Mouse (Mus musculus) embryonic facial prominence, embryonic 15.5 days (tissue): ENCODE data around the gene Egln1. TPM values are rescaled to one million over a fixed set of nuclear protein-coding genes. Genes with fewer than 3 reads are reported as not detected.

ENCODE experiments used
- ATAC-seq: fragments of 200-750 bp; cut with Nextera tagmentation; 2 replicates; pipeline ENCODE4 v1.8.0; 2017; ENCODE audit warnings: low read depth, moderate TSS enrichment; ENCODE audit not compliant: insufficient number of reproducible peaks, low FRiP score, low TSS enrichment
- H3K27ac ChIP-seq: fragments of 300-500 bp; sonication (generic); replicated peaks from 2 replicates; pipeline ENCODE4 v1.5.1; 2015; ENCODE audit warnings: mild to moderate bottlenecking, inconsistent platforms
- H3K27me3 ChIP-seq: fragments of 300-500 bp; sonication (generic); 2 replicates; pipeline ENCODE4 v1.6.1; 2015; ENCODE audit warnings: inconsistent platforms
- H3K36me3 ChIP-seq: fragments of 300-500 bp; sonication (generic); 2 replicates; pipeline ENCODE4 v1.6.1; 2015; ENCODE audit warnings: mild to moderate bottlenecking, inconsistent platforms
- H3K4me1 ChIP-seq: fragments of 300-500 bp; sonication (generic); 2 replicates; pipeline ENCODE4 v1.6.1; 2015; ENCODE audit warnings: inconsistent platforms
- H3K4me2 ChIP-seq: fragments of 300-500 bp; sonication (generic); replicated peaks from 2 replicates; pipeline ENCODE4 v1.6.1; 2015; ENCODE audit warnings: mild to moderate bottlenecking, inconsistent platforms
- H3K4me3 ChIP-seq: fragments of 300-500 bp; sonication (generic); replicated peaks from 2 replicates; pipeline ENCODE4 v1.5.1; 2015; ENCODE audit warnings: mild to moderate bottlenecking, inconsistent platforms
- H3K9ac ChIP-seq: fragments of 300-500 bp; sonication (generic); 2 replicates; pipeline ENCODE4 v1.6.1; 2015; ENCODE audit warnings: inconsistent platforms
- H3K9me3 ChIP-seq: fragments of 300-500 bp; sonication (generic); replicated peaks from 2 replicates; pipeline ENCODE4 v1.6.1; 2016; ENCODE audit warnings: inconsistent platforms
- WGBS: fragments of 180-500 bp; shearing (Covaris S2); methylation state at CpG from one replicate; pipeline ENCODE4 v1.1.7; 2015; 5-methylcytosine and 5-hydroxymethylcytosine counted together
- polyA plus RNA-seq: library from polyadenylated mRNA; unstranded; fragments of >200 nt; fragmentation: Nextera tagmentation; extraction: Ambion mirVana; gene quantifications from 2 replicates; pipeline ENCODE4 v1.2.1, GENCODE M21; 2015

Gene Egln1
- polyA plus RNA-seq, 1 experiment from 2014 or later, result 13.6 TPM

DNA sequence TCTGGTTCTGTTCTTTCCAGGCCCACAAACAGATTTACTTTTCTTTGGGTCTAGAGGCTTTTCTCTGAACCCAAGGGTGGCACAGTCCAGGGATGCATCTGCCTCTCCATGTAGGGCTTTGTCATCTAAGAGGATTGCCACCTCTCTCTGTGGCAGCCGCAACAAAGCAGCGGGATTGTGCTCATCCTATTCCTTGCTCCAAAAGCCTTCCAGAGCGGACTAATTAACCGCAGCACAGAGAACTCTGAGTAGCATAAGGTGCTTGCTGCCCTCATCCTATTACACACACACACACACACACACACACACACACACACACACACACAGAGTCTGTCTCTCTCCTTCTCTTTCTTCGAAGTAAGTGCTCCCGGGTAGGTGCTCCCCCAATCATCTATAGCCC lies 5.3 kb downstream of the Egln1 start:
- H3K4me1 ChIP-seq, result peaks cover 24% of the 10 kb centered on the region

GRCm38 (mm10) chr8:124937293-124937692 lies 11.8 kb downstream of the Egln1 start:
- 91% methylated on average over 4 of the region's 4 CpGs for WGBS
- no peak for ATAC-seq

More for the DNA sequence above, 5.3 kb downstream of the Egln1 start:
- H3K27ac ChIP-seq, result no peak overlapping the region
- H3K9me3 ChIP-seq, result no peaks in the 10 kb centered on the region
- no peak overlapping the region for H3K9ac ChIP-seq
- peaks cover 9% of the 10 kb centered on the region for H3K36me3 ChIP-seq
- H3K4me3 ChIP-seq, result no peak overlapping the region
- H3K4me2 ChIP-seq, result no peak overlapping the region
- WGBS, result 86% methylated on average over 6 of the region's 6 CpGs
- no peak for ATAC-seq
- H3K27me3 ChIP-seq, result no peaks in the 10 kb centered on the region

DNA sequence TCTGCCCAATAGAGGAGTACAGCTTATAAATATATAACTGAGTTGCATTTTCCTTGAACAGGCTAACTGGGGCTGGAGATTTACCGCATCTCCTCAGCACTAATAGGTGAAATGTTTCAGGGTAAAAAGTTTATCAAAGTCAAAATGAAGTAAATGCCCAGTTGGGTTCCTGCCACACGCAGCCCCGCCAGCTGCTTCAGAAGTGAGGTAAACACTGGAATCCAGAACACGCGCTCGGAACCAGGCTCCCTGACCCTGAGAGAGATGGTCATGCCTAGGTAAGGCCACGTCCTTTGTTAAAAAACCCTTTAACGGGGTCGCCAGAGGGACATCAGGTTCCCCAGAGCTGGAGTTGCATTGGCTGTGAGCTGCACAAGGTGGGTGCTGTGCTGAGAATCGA lies 12.4 kb downstream of the Egln1 start:
- Histone ChIP-seq H3K9me3 (no peaks in the 10 kb centered on the region), H3K9ac (no peak overlapping the region), H3K4me1 (no peaks in the 10 kb centered on the region), H3K4me2 (no peak overlapping the region), H3K27me3 (no peaks in the 10 kb centered on the region), H3K4me3 (no peak overlapping the region), H3K27ac (no peak overlapping the region), H3K36me3 (peaks cover 10% of the 10 kb centered on the region)
- WGBS, result 95% methylated on average over 10 of the region's 10 CpGs
- ATAC-seq, result no peak

More at GRCm38 (mm10) chr8:124937293-124937692, 11.8 kb downstream of the Egln1 start:
- Histone ChIP-seq H3K4me1 (no peaks in the 10 kb centered on the region), H3K9ac (no peak overlapping the region), H3K27ac (no peak overlapping the region), H3K9me3 (no peaks in the 10 kb centered on the region), H3K27me3 (no peaks in the 10 kb centered on the region), H3K4me2 (no peak overlapping the region), H3K36me3 (peaks cover 10% of the 10 kb centered on the region), H3K4me3 (no peak overlapping the region)

GRCm38 (mm10) chr8:124935116-124935515 lies 14.0 kb downstream of the Egln1 start:
- H3K4me1 ChIP-seq, result no peaks in the 10 kb centered on the region
- no peak overlapping the region for H3K27ac ChIP-seq
- no peaks in the 10 kb centered on the region for H3K27me3 ChIP-seq
- WGBS, result 79% methylated on average over 5 of the region's 5 CpGs
- H3K36me3 ChIP-seq, result peaks cover 7% of the 10 kb centered on the region
- H3K4me3 ChIP-seq, result no peak overlapping the region
- ATAC-seq, result no peak
- no peak overlapping the region for H3K9ac ChIP-seq
- no peak overlapping the region for H3K4me2 ChIP-seq
- no peaks in the 10 kb centered on the region for H3K9me3 ChIP-seq

DNA sequence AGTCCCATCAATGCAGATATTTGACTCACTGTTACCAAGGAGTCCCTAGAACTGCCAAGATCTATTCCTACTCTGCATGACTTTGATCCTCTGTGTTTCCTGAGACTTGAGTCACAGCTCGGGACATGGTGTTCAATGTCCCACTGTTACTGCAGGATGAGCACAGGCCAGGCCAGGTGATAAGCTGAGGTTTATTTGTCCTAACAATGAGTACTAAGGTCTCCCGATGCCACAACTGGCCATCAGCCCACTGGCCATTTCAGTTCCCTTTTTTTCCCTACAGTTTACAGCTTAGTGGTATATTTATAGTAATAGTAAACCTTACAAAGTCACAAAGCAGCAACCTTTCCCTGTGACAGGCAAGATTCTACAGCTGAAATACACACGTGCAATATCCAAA lies 16.7 kb downstream of the Egln1 start:
- Histone ChIP-seq H3K27me3 (no peaks in the 10 kb centered on the region), H3K9me3 (no peaks in the 10 kb centered on the region), H3K27ac (no peak overlapping the region), H3K36me3 (0 out of 2 replicates have a peak, but pooled peaks cover 3% of the 10 kb centered on the region), H3K4me1 (no peaks in the 10 kb centered on the region), H3K4me3 (no peak overlapping the region), H3K4me2 (no peak overlapping the region), H3K9ac (no peak overlapping the region)
- WGBS, result 87% methylated on average over 3 of the region's 3 CpGs
- no peak for ATAC-seq

- ATAC-seq, result no peak
- Histone ChIP-seq H3K9me3 (no peaks in the 10 kb centered on the region), H3K27ac (no peak overlapping the region), H3K36me3 (peaks cover 5% of the 10 kb centered on the region; the same call in 1 of the 2 replicates), H3K27me3 (no peaks in the 10 kb centered on the region), H3K4me3 (no peak overlapping the region), H3K9ac (no peak overlapping the region), H3K4me2 (no peak overlapping the region), H3K4me1 (peaks cover 12% of the 10 kb centered on the region)
- 81% methylated on average over 4 of the region's 4 CpGs for WGBS
Observed at GRCm38 (mm10) chr8:124930649-124931048, 18.5 kb downstream of the Egln1 start.

DNA sequence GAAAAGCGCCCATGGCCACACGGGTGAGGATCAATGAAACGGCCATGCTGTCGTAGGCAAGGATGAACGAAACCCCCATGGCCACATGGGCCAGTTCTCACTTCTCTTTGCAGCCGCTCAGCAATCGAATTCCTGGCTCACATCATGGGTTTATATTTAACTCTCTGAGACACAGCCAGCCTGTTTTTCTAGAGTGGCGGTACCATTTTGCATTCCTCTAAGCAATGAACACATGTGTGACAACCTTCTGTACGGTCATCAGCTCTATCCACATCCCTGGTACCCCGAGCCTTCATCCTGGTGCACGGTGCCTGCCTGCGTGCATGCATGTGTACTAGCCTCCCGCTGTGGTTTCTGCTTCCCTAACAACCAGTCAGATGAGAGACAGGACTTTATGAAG lies 19.0 kb downstream of the Egln1 start:
- H3K9me3 ChIP-seq, result no peaks in the 10 kb centered on the region
- peaks cover 12% of the 10 kb centered on the region for H3K4me1 ChIP-seq
- peaks cover 5% of the 10 kb centered on the region; the same call in 1 of the 2 replicates for H3K36me3 ChIP-seq
- no peak overlapping the region for H3K4me2 ChIP-seq
- no peak overlapping the region for H3K4me3 ChIP-seq
- no peaks in the 10 kb centered on the region for H3K27me3 ChIP-seq
- 83% methylated on average over 13 of the region's 13 CpGs for WGBS
- H3K9ac ChIP-seq, result no peak overlapping the region
- ATAC-seq, result no peak
- no peak overlapping the region for H3K27ac ChIP-seq

- 59% methylated on average over 11 of the region's 11 CpGs for WGBS
- Histone ChIP-seq H3K9me3 (no peaks in the 10 kb centered on the region), H3K9ac (no peak overlapping the region), H3K4me3 (no peak overlapping the region), H3K36me3 (peaks cover 5% of the 10 kb centered on the region; the same call in 1 of the 2 replicates), H3K27ac (no peak overlapping the region), H3K4me2 (no peak overlapping the region), H3K27me3 (no peaks in the 10 kb centered on the region), H3K4me1 (peaks cover 12% of the 10 kb centered on the region)
- no peak for ATAC-seq
Observed at GRCm38 (mm10) chr8:124929006-124929405, 20.1 kb downstream of the Egln1 start.

- no peaks in the 10 kb centered on the region for H3K9me3 ChIP-seq
- H3K27me3 ChIP-seq, result no peaks in the 10 kb centered on the region
- peaks cover 21% of the 10 kb centered on the region for H3K4me1 ChIP-seq
- ATAC-seq, result 0 out of 2 replicates have a peak, but pooled peaks have one; percentile 22
- H3K4me3 ChIP-seq, result no peak overlapping the region
- peak overlapping the region; percentile 29; the same call in 1 of the 2 replicates for H3K27ac ChIP-seq
- 61% methylated on average over 10 of the region's 10 CpGs for WGBS
- no peak overlapping the region for H3K4me2 ChIP-seq
- H3K9ac ChIP-seq, result no peak overlapping the region
- peaks cover 5% of the 10 kb centered on the region; the same call in 1 of the 2 replicates for H3K36me3 ChIP-seq
Observed at GRCm38 (mm10) chr8:124926351-124926771, 22.8 kb downstream of the Egln1 start.

DNA sequence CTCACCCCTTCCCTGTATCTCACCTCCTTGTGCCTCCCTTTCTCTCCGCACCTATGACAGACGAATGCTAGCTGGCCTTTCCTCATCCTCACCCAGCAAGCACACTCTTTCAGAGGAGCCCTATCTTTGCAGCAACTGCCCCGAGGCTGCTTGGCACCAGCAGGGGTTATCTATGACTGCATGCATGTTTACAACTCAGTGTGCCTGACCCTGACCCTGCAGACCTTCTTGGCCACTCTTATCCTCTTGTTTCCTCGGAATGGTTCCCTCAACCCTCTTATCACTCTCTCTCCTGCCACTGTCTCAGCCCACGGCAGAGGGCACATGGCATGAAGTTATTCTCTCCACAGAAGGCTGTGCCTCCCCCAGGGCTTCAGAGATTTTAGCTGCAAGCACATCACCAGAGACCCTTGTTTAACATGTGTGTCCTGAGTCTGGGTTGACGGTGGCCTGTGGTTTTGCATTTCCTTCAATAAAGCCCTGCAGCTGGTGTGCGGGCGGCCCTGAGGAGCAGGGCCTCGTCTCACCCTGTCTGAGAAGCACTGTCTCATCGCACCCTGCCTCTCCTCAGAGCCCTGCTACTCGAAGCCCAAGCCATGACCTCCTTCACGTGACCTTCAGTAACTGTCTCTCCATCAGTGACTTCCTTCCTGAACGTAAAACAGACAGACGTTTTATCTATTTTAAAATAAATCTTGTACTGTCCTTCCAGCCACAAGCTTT lies 23.4 kb downstream of the Egln1 start:
- WGBS, result 74% methylated on average over 14 of the region's 14 CpGs
- no peaks in the 10 kb centered on the region for H3K9me3 ChIP-seq
- no peak overlapping the region for H3K27ac ChIP-seq
- H3K36me3 ChIP-seq, result peaks cover 5% of the 10 kb centered on the region; the same call in 1 of the 2 replicates
- no peaks in the 10 kb centered on the region for H3K27me3 ChIP-seq
- peaks cover 21% of the 10 kb centered on the region for H3K4me1 ChIP-seq
- no peak overlapping the region for H3K4me3 ChIP-seq
- ATAC-seq, result no peak
- H3K9ac ChIP-seq, result no peak overlapping the region
- no peak overlapping the region for H3K4me2 ChIP-seq

DNA sequence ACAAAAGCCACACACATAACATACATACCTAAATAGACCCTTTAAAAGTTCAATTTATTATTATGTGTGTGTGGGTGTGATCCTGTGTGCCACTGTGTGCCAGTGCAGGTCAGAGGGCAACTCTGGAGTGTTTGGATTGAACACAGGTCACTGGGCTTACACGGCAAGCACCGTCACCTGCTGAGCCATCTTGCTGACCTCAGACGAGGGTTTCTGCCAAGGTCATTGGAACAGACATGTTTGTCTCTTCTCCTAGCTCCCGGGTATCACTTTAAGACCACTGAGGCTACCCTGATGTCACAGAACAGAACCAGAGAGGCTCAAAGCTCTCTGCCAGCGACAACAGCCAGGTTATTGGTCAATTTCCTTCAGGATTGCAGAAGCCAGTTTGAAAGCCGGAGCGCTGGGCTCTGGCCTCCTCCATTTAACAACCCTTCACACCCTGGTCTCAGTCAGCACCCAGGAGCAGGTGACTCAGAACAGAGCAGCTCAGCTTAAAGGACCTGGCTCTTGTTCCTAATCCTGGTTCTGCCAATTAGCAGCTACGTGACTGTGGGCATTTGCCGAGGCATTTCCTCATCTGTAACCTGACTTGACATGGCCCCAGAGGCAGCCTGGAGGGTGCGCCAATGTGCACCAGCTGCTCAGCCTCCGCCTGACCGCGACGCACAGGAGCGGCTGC lies 25.0 kb downstream of the Egln1 start:
- Histone ChIP-seq H3K36me3 (peaks cover 5% of the 10 kb centered on the region; the same call in 1 of the 2 replicates), H3K4me3 (no peak overlapping the region), H3K27me3 (no peaks in the 10 kb centered on the region), H3K4me2 (no peak overlapping the region), H3K9me3 (no peaks in the 10 kb centered on the region), H3K27ac (no peak overlapping the region), H3K9ac (no peak overlapping the region), H3K4me1 (peaks cover 29% of the 10 kb centered on the region)
- WGBS, result 82% methylated on average over 15 of the region's 15 CpGs
- ATAC-seq, result no peak
